Mouse (Mus musculus): ENCODE results near the gene Gm20388. TPM values are rescaled to one million over a fixed set of nuclear protein-coding genes. Genes with fewer than 3 reads are reported as not detected.

The Gm20388 gene
- polyA plus RNA-seq, 1 experiment from 2014 or later, result not detected

- Histone ChIP-seq H3K9ac (no peak overlapping the region), H3K9me3 (replicated peaks) (no peaks in the 10 kb centered on the region), H3K36me3 (no peaks in the 10 kb centered on the region), H3K27me3 (replicated peaks) (peaks cover 11% of the 10 kb centered on the region; the same call in 1 of the 2 replicates), H3K27ac (no peak overlapping the region), H3K4me3 (no peak overlapping the region), H3K4me1 (no peaks in the 10 kb centered on the region), H3K4me2 (no peak overlapping the region)
- ATAC-seq, result no peak
- 54% methylated on average over 14 of the region's 14 CpGs for WGBS (ENCODE audit: insufficient replicate concordance)
These were observed 1777.0 kb downstream of the Gm20388 start for GRCm38 (mm10) chr8:121687455-121688161.

- Histone ChIP-seq H3K4me2 (no peak overlapping the region), H3K27ac (no peak overlapping the region), H3K9me3 (replicated peaks) (no peaks in the 10 kb centered on the region), H3K4me1 (no peaks in the 10 kb centered on the region), H3K27me3 (replicated peaks) (peaks cover 11% of the 10 kb centered on the region; the same call in 1 of the 2 replicates), H3K4me3 (no peak overlapping the region), H3K36me3 (no peaks in the 10 kb centered on the region), H3K9ac (no peak overlapping the region)
- ATAC-seq, result no peak
- 18% methylated on average over 5 of the region's 5 CpGs for WGBS (ENCODE audit: insufficient replicate concordance)
These were observed 1777.9 kb downstream of the Gm20388 start for GRCm38 (mm10) chr8:121688496-121688895.

GRCm38 (mm10) chr8:121694453-121694852 lies 1783.8 kb downstream of the Gm20388 start:
- H3K27ac ChIP-seq, result no peak overlapping the region
- peaks cover 27% of the 10 kb centered on the region for H3K27me3 ChIP-seq (replicated peaks)
- WGBS (ENCODE audit: insufficient replicate concordance), result 51% methylated on average over 4 of the region's 4 CpGs
- H3K4me3 ChIP-seq, result no peak overlapping the region
- 0 out of 2 replicates have a peak, but pooled peaks cover 3% of the 10 kb centered on the region for H3K4me1 ChIP-seq
- H3K4me2 ChIP-seq, result no peak overlapping the region
- no peak overlapping the region for H3K9ac ChIP-seq
- no peak for ATAC-seq
- no peaks in the 10 kb centered on the region for H3K9me3 ChIP-seq (replicated peaks)
- H3K36me3 ChIP-seq, result no peaks in the 10 kb centered on the region

GRCm38 (mm10) chr8:121695585-121696184 lies 1785.0 kb downstream of the Gm20388 start:
- no peak overlapping the region for H3K4me2 ChIP-seq
- no peaks in the 10 kb centered on the region for H3K36me3 ChIP-seq
- H3K4me3 ChIP-seq, result no peak overlapping the region
- 54% methylated on average over 6 of the region's 6 CpGs for WGBS (ENCODE audit: insufficient replicate concordance)
- no peak for ATAC-seq
- no peak overlapping the region for H3K27ac ChIP-seq
- no peaks in the 10 kb centered on the region for H3K9me3 ChIP-seq (replicated peaks)
- peaks cover 22% of the 10 kb centered on the region for H3K27me3 ChIP-seq (replicated peaks)
- H3K4me1 ChIP-seq, result 0 out of 2 replicates have a peak, but pooled peaks cover 3% of the 10 kb centered on the region
- H3K9ac ChIP-seq, result no peak overlapping the region

- peak overlapping the region; percentile 31 for H3K4me2 ChIP-seq
- peaks cover 22% of the 10 kb centered on the region for H3K27me3 ChIP-seq (replicated peaks)
- H3K4me3 ChIP-seq, result 0 out of 2 replicates have a peak overlapping the region, but pooled peaks have one; percentile 1
- no peaks in the 10 kb centered on the region for H3K36me3 ChIP-seq
- no peak overlapping the region for H3K27ac ChIP-seq
- 7% methylated on average over 17 of the region's 17 CpGs for whole genome bisulfite sequencing (ENCODE audit: insufficient replicate concordance)
- H3K9me3 ChIP-seq (replicated peaks), result no peaks in the 10 kb centered on the region
- 0 out of 2 replicates have a peak, but pooled peaks cover 3% of the 10 kb centered on the region for H3K4me1 ChIP-seq
- H3K9ac ChIP-seq, result no peak overlapping the region
- ATAC-seq, result no peak
These were observed 1787.3 kb downstream of the Gm20388 start for GRCm38 (mm10) chr8:121697735-121698614.

DNA sequence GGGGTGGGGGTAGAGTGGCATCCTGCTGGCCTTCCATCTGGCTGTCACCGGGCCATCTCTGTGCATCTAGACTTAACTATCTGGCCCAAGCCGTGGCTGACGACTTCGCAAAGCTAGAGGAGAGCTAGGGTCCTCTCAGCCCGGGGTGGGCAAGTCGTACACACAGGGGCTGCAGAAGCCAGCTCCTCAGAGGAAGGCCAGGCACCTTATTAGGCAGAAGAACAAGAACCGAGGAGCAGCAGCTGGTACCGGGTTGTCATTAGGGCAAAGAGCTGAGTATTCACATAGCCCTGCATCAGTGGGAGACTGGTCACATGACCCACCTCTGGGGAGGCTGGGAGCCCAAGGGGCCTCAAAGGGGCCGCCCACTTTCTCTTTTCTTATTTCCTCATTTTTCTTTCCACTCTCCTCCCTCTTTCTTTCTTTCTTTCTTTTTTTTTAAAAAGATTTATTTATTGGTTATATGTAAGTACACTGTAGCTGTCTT lies 1788.0 kb downstream of the Gm20388 start:
- Histone ChIP-seq H3K36me3 (no peaks in the 10 kb centered on the region), H3K4me2 (peak overlapping the region; percentile 31), H3K27me3 (replicated peaks) (peaks cover 22% of the 10 kb centered on the region), H3K4me1 (0 out of 2 replicates have a peak, but pooled peaks cover 3% of the 10 kb centered on the region), H3K9me3 (replicated peaks) (no peaks in the 10 kb centered on the region), H3K9ac (no peak overlapping the region), H3K27ac (no peak overlapping the region), H3K4me3 (0 out of 2 replicates have a peak overlapping the region, but pooled peaks have one; percentile 1)
- ATAC-seq, result no peak
- 7% methylated on average over 9 of the region's 9 CpGs for WGBS (ENCODE audit: insufficient replicate concordance)

- Histone ChIP-seq H3K27ac (no peak overlapping the region), H3K4me3 (no peak overlapping the region), H3K36me3 (no peaks in the 10 kb centered on the region), H3K9ac (no peak overlapping the region), H3K4me2 (no peak overlapping the region), H3K27me3 (replicated peaks) (peaks cover 22% of the 10 kb centered on the region), H3K4me1 (0 out of 2 replicates have a peak, but pooled peaks cover 3% of the 10 kb centered on the region), H3K9me3 (replicated peaks) (no peaks in the 10 kb centered on the region)
- 79% methylated on average over 2 of the region's 2 CpGs for WGBS (ENCODE audit: insufficient replicate concordance)
- ATAC-seq, result no peak
These were observed 1789.3 kb downstream of the Gm20388 start for GRCm38 (mm10) chr8:121699936-121700335.

DNA sequence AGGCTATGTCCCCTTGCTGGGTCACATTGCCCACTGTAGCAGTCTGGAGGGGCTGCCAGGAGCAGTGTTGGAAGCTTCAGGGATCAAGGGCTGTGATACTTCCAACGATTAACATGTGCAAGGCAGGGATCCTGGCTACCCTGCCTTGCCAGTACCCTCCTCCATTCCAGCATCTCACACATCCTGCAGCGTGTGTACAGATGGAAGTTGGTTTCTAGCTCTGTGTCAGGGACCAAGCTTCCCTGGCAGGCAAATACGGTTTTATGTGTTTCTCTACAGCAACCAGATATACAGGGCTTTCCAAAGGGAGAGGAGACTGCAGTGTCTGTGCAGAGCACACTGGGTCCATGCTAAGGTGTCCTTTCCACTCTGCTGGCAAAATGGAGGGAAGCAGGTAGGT lies 1794.5 kb downstream of the Gm20388 start:
- peaks cover 18% of the 10 kb centered on the region; the same call in 1 of the 2 replicates for H3K27me3 ChIP-seq (replicated peaks)
- ATAC-seq, result no peak
- H3K9me3 ChIP-seq (replicated peaks), result no peaks in the 10 kb centered on the region
- no peak overlapping the region for H3K27ac ChIP-seq
- H3K4me1 ChIP-seq, result no peaks in the 10 kb centered on the region
- no peaks in the 10 kb centered on the region for H3K36me3 ChIP-seq
- no peak overlapping the region for H3K4me2 ChIP-seq
- WGBS (ENCODE audit: insufficient replicate concordance), result 51% methylated on average over 3 of the region's 3 CpGs
- H3K9ac ChIP-seq, result no peak overlapping the region
- H3K4me3 ChIP-seq, result no peak overlapping the region

DNA sequence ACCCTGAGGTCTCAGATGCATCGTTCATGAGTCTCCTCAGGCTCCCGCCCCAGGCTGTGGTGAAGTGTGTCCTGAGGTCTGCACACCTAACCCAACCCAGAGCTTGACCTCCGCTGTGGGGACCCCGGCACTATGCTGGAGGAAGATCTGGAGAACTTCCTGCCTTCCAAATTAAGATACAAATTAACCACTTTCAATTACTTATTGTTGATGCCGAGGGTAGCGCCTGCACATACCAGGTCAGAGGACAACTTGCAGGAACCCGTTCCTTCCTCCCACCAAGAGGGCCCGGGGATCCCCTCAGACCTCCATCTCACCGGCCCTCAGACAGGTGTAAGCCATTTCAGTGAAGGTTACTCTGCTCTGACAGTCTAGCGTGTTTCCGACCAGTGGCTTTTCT lies 1796.3 kb downstream of the Gm20388 start:
- 68% methylated on average over 11 of the region's 11 CpGs for WGBS (ENCODE audit: insufficient replicate concordance)

GRCm38 (mm10) chr8:121708406-121708805 lies 1797.8 kb downstream of the Gm20388 start:
- Histone ChIP-seq H3K36me3 (no peaks in the 10 kb centered on the region), H3K4me1 (no peaks in the 10 kb centered on the region), H3K4me3 (no peak overlapping the region), H3K27me3 (replicated peaks) (peaks cover 20% of the 10 kb centered on the region; the same call in 1 of the 2 replicates), H3K9me3 (replicated peaks) (no peaks in the 10 kb centered on the region), H3K27ac (no peak overlapping the region), H3K9ac (no peak overlapping the region), H3K4me2 (no peak overlapping the region)
- ATAC-seq, result no peak
- WGBS (ENCODE audit: insufficient replicate concordance), result 54% methylated on average over 6 of the region's 6 CpGs

More for the DNA sequence above, 1796.3 kb downstream of the Gm20388 start:
- Histone ChIP-seq H3K9me3 (replicated peaks) (no peaks in the 10 kb centered on the region), H3K4me3 (no peak overlapping the region), H3K9ac (no peak overlapping the region), H3K4me1 (no peaks in the 10 kb centered on the region), H3K27me3 (replicated peaks) (peaks cover 18% of the 10 kb centered on the region; the same call in 1 of the 2 replicates), H3K27ac (no peak overlapping the region), H3K4me2 (no peak overlapping the region), H3K36me3 (no peaks in the 10 kb centered on the region)
- ATAC-seq, result no peak

DNA sequence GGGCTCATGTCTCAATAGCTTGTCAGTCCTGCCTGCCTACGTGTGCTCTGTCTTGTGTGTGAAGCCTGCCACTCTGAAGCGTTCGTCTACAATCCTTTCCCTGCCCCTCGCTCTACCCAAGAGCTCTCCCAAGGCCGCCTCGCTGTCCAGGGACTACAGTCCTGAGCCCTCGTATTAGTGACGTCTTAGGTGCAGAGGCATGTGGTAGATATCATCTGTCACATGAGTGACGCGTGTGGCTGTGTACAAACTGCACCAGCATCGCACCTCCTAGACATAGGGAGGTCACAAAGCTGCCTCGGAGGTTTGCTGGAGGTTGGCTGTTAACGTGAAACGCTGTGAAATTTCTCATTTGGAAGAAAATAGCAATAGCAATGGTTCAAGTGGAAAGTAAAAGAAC lies 1806.9 kb downstream of the Gm20388 start:
- Histone ChIP-seq H3K4me1 (no peaks in the 10 kb centered on the region; the same call in 1 of the 2 replicates), H3K9me3 (replicated peaks) (no peaks in the 10 kb centered on the region), H3K27ac (no peak overlapping the region), H3K4me3 (no peak overlapping the region), H3K36me3 (no peaks in the 10 kb centered on the region), H3K9ac (no peak overlapping the region), H3K4me2 (no peak overlapping the region), H3K27me3 (replicated peaks) (peaks cover 56% of the 10 kb centered on the region)
- ATAC-seq, result no peak
- 41% methylated on average over 14 of the region's 14 CpGs for WGBS (ENCODE audit: insufficient replicate concordance)

Measured in liver, embryonic 12.5 days (tissue).